Mouse (Mus musculus) liver, postnatal 0 days (tissue): ENCODE measurements at regions not wholly inside any gene's neighbourhood (a gene's known extent, or its start where the extent isn't known, plus 50 kb on each side); places are given as distances from the start of the nearest gene placed in this dataset.

Experiments used
- ATAC-seq: fragments of 200-750 bp; cut with Nextera tagmentation; 2 replicates; pipeline ENCODE4 v1.8.0; 2017; ENCODE audit warnings: mild to moderate bottlenecking, moderate library complexity
- DNase-seq: peaks from one replicate; pipeline ENCODE4 v3.0.0-alpha.2; 2016
- H3K27ac ChIP-seq: fragments of 300-500 bp; sonication (generic); 2 replicates; pipeline ENCODE4 v1.5.1; 2014; ENCODE audit warnings: antibody characterized with exemption, moderate library complexity, mild to moderate bottlenecking, low read depth
- H3K27me3 ChIP-seq: fragments of 300-500 bp; sonication (generic); 2 replicates; pipeline ENCODE4 v1.6.1; 2014; ENCODE audit warnings: low read length, control low read depth, mixed read lengths; ENCODE audit not compliant: insufficient read depth
- H3K36me3 ChIP-seq: fragments of 300-500 bp; sonication (generic); replicated peaks from 2 replicates; pipeline ENCODE4 v1.6.1; 2014; ENCODE audit warnings: mild to moderate bottlenecking, control low read depth, low read length, moderate library complexity, mixed read lengths; ENCODE audit not compliant: insufficient read depth
- H3K4me1 ChIP-seq: fragments of 300-500 bp; sonication (generic); 2 replicates; pipeline ENCODE4 v1.6.1; 2014; ENCODE audit warnings: antibody characterized with exemption, mild to moderate bottlenecking, control low read depth; ENCODE audit not compliant: insufficient read depth
- H3K4me2 ChIP-seq: fragments of 300-500 bp; sonication (generic); 2 replicates; pipeline ENCODE4 v1.6.1; 2014; ENCODE audit warnings: low read depth, mild to moderate bottlenecking, low read length, moderate library complexity, mixed read lengths
- H3K4me3 ChIP-seq: fragments of 300-500 bp; sonication (generic); 2 replicates; pipeline ENCODE4 v1.5.1; 2014; ENCODE audit warnings: low read depth, low read length
- H3K9ac ChIP-seq: fragments of 300-500 bp; sonication (generic); replicated peaks from 2 replicates; pipeline ENCODE4 v1.6.1; 2014; ENCODE audit warnings: mild to moderate bottlenecking, moderate library complexity
- H3K9me3 ChIP-seq: fragments of 300-500 bp; sonication (generic); 2 replicates; pipeline ENCODE4 v1.6.1; 2016; ENCODE audit warnings: mild to moderate bottlenecking, control low read depth, low read length, mixed read lengths
- CTCF ChIP-seq: sonication (generic); IDR thresholded peaks from 2 replicates; pipeline ENCODE4 v1.5.1; 2016; ENCODE audit warnings: antibody characterized with exemption, low read depth
- EP300 ChIP-seq: IDR thresholded peaks from 2 replicates; pipeline ENCODE4 v1.6.1; 2016; ENCODE audit warnings: antibody characterized with exemption, low read depth, mild to moderate bottlenecking
- WGBS: fragments of 180-500 bp; shearing (Covaris S2); extraction: QIAGEN DNeasy Blood & Tissue Kit; methylation state at CpG from one replicate; pipeline ENCODE4 v1.1.7; 2014; ENCODE audit not compliant: insufficient replicate concordance; 5-methylcytosine and 5-hydroxymethylcytosine counted together

DNA sequence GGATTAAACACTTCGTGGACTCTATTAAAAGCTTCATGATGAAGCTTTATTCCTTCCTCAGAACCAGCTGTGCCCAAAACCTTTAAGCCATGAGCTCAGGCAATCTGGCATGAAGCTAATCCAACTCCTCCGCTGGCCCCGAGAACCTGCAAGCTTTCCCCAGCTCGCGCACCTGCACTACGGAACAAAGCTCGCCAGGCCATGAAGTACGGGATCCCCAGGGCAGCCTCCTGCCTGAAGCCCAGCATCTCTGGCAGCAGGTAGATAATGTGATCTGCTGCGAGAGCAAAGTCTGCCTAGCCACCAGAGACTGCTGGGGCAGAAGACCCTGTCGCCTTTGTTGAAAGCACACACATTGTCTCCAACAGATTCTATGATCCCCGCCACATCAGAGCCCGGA, 108.9 kb downstream of the Gm9376 start:
- whole genome bisulfite sequencing, result 86% methylated on average over 12 of the region's 12 CpGs
- ATAC-seq (no peak), DNase-seq (no peak)
- Histone ChIP-seq H3K9ac (no peak overlapping the region), H3K4me2 (no peak overlapping the region), H3K4me3 (no peak overlapping the region), H3K27ac (no peak overlapping the region), H3K36me3 (no peaks in the 10 kb centered on the region), H3K9me3 (no peaks in the 10 kb centered on the region), H3K4me1 (no peaks in the 10 kb centered on the region), H3K27me3 (no peaks in the 10 kb centered on the region)
- no peak for TF ChIP-seq EP300
- no peak for TF ChIP-seq CTCF

DNA sequence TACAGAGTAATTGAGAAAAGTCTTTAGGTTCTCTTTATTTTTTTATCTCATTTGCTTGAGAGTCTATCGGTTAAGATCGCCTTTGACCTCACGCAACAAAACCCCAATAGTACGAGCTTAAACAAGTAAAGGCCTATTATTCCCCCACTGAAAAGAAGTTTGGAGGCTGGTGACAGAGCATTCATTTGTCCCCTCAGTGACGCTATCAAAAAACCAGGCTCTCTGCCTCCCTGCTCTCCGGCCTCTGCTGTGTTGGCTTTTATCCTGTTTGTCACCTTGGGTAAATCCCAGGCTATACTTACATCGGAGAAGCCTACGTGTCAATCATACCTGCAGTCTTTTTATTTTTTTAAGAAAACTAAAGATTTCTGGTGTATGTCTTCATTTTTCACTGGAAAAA, 112.9 kb downstream of the Gm9376 start:
- TF ChIP-seq CTCF (no peak), EP300 (no peak)
- no peaks in the 10 kb centered on the region for H3K27me3 ChIP-seq
- H3K9ac ChIP-seq, result no peak overlapping the region
- DNase-seq (no peak), ATAC-seq (no peak)
- H3K9me3 ChIP-seq, result no peaks in the 10 kb centered on the region
- H3K36me3 ChIP-seq, result no peaks in the 10 kb centered on the region
- H3K4me1 ChIP-seq, result no peaks in the 10 kb centered on the region
- H3K4me2 ChIP-seq, result no peak overlapping the region
- WGBS, result 85% methylated on average over 8 of the region's 8 CpGs
- no peak overlapping the region for H3K27ac ChIP-seq
- H3K4me3 ChIP-seq, result no peak overlapping the region

DNA sequence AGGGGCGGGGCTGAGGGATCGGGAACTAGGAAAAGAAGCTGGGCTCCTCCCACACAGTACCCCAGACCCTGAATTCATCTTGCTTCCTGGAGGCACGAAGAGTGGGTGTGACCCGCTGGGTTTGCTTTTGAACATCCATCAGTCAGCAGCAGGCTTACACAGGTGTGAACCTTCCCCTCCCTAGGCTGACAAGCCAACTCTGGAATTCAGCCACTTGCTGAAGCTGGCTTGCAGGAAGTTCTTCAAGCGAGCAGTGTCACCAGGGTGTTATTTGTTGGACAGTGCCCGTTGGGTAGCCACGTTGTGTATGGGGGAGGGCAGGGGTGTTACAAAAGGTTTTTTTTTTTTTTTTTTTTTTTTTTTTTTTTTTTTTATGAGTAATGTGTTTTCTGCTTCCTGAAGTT, 118.8 kb downstream of the Gm9376 start:
- Histone ChIP-seq H3K27me3 (no peaks in the 10 kb centered on the region), H3K36me3 (no peaks in the 10 kb centered on the region), H3K4me3 (no peak overlapping the region), H3K4me2 (no peak overlapping the region), H3K4me1 (no peaks in the 10 kb centered on the region), H3K9me3 (no peaks in the 10 kb centered on the region), H3K27ac (no peak overlapping the region), H3K9ac (no peak overlapping the region)
- DNase-seq, result no peak
- TF ChIP-seq EP300 (no peak), CTCF (no peak)
- ATAC-seq, result no peak
- 10% methylated on average over 7 of the region's 7 CpGs for WGBS

DNA sequence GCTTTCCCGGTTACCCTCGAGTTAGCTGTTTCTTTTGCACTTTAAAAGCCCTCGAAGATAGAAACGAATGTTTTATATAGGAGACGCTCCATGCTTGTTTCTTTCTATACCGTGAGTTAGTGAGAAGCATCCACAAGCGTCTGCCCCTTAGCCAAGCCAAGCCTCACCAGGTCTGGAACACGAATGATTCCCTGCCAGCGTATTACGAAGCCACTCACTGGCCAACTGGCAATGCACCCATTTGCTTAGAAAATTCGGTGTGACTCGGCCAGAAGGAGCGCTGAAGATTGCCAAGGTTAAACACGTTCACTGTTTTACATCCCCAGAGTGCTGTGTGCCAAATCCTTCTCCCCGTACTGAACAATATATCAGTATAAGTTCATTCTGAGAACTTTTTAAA, 121.3 kb downstream of the Gm9376 start:
- TF ChIP-seq EP300, result no peak
- TF ChIP-seq CTCF, result no peak
- Histone ChIP-seq H3K27me3 (no peaks in the 10 kb centered on the region), H3K27ac (no peak overlapping the region), H3K4me1 (no peaks in the 10 kb centered on the region), H3K4me3 (no peak overlapping the region), H3K36me3 (no peaks in the 10 kb centered on the region), H3K4me2 (no peak overlapping the region), H3K9me3 (no peaks in the 10 kb centered on the region), H3K9ac (no peak overlapping the region)
- ATAC-seq, result no peak
- WGBS, result 83% methylated on average over 15 of the region's 15 CpGs
- no peak for DNase-seq

DNA sequence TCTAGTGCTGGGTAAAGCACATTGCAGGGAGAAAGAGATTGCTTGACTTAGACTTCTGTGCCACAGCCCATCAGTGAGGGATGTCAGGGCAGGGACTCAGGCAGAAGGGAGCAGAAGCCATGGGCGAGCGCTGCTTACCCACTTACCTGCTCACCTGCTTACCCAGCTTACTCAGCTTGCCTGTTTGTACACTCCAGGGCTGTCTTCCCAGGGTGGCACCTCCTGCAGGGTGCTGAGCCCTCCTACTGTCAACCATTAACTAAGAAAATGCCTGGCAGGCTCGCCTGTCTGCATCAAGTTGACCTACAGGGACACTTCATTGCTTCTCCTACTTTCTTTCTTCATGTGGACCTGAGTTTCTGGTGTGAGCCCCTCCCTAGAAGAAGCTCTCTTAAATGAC, 124.0 kb downstream of the Gm9376 start:
- WGBS, result 60% methylated on average over 3 of the region's 3 CpGs
- Histone ChIP-seq H3K4me3 (no peak overlapping the region), H3K4me1 (no peaks in the 10 kb centered on the region), H3K27me3 (no peaks in the 10 kb centered on the region), H3K36me3 (no peaks in the 10 kb centered on the region), H3K4me2 (no peak overlapping the region), H3K9me3 (no peaks in the 10 kb centered on the region), H3K9ac (no peak overlapping the region), H3K27ac (no peak overlapping the region)
- ATAC-seq (no peak), DNase-seq (no peak)
- TF ChIP-seq EP300 (no peak), CTCF (no peak)

DNA sequence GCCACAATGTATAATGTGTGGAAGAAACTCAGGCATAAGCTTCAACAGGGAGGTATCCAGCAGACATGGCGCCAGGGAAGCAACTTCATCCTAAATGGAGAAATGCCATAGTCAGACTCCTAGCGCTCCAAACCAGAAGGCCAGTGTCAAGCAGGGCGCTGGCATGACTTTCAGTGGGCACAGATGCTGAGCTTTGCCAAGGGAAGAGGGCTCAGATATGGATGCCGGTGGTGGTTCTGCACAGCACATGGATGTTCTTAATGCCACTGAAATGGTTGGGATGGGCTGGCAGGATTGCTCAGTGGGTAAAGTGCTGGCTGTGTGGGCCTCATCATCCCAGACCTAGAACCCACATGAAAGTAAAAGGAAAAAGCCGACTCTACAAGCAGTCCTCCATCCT, 124.8 kb downstream of the Gm9376 start:
- no peak for TF ChIP-seq CTCF
- no peak for TF ChIP-seq EP300
- Histone ChIP-seq H3K4me3 (no peak overlapping the region), H3K9me3 (no peaks in the 10 kb centered on the region), H3K27me3 (no peaks in the 10 kb centered on the region), H3K27ac (no peak overlapping the region), H3K4me1 (no peaks in the 10 kb centered on the region), H3K36me3 (no peaks in the 10 kb centered on the region), H3K9ac (no peak overlapping the region), H3K4me2 (no peak overlapping the region)
- no peak for DNase-seq
- 71% methylated on average over 5 of the region's 5 CpGs for WGBS
- no peak for ATAC-seq

DNA sequence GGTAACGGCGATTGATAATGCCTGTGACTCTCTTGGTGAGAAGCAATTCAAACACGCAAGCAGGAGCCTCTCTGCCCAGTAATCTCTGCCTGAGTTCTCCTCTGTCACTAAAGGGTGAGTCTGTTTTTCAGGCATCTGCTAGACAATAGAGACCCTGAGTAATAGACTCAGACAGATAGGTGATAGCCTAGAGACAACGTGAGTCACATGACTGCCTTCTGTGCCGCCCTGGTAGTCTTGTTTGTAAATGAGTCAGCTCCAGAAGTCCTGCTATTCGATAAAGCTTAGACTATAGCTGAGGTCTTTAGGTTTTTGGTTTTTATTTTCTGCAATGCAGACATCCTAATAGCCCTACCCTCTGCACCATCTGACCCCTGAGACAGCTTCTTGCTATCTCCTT, 126.9 kb downstream of the Gm9376 start:
- 58% methylated on average over 6 of the region's 6 CpGs for WGBS
- no peaks in the 10 kb centered on the region for H3K9me3 ChIP-seq
- DNase-seq, result no peak

More for the DNA sequence above, 126.9 kb downstream of the Gm9376 start:
- TF ChIP-seq EP300, result no peak
- no peak for TF ChIP-seq CTCF
- Histone ChIP-seq H3K36me3 (no peaks in the 10 kb centered on the region), H3K9ac (no peak overlapping the region), H3K4me1 (no peaks in the 10 kb centered on the region), H3K4me3 (no peak overlapping the region), H3K4me2 (no peak overlapping the region), H3K27me3 (no peaks in the 10 kb centered on the region), H3K27ac (no peak overlapping the region)
- ATAC-seq, result no peak
